Mouse (Mus musculus) kidney, adult 2 months (tissue): ENCODE measurements around the gene Tmem106a. TPM values are rescaled to one million over a fixed set of nuclear protein-coding genes. Genes with fewer than 3 reads are reported as not detected.
"Not testable (repeated sequence)": the region's sequence is repeated elsewhere in the genome, so short reads cannot be mapped to it uniquely, and the experiment has no call there.

ENCODE experiments used
- DNase-seq: peaks from one replicate; pipeline ENCODE4 v3.0.0; 2021
- H3K27ac ChIP-seq: fragments of 200-500 bp; 2 replicates; pipeline ENCODE4 v1.5.1; 2012; ENCODE audit warnings: low read depth, low read length, control low read depth, inconsistent platforms; ENCODE audit not compliant: insufficient read depth
- H3K27me3 ChIP-seq: fragments of 200-500 bp; replicated peaks from 2 replicates; pipeline ENCODE4 v1.6.1; 2012; ENCODE audit warnings: mild to moderate bottlenecking, moderate library complexity, low read length, inconsistent platforms; ENCODE audit not compliant: control insufficient read depth, insufficient read depth
- H3K36me3 ChIP-seq: fragments of 200-500 bp; 2 replicates; pipeline ENCODE4 v1.6.1; 2012; ENCODE audit warnings: mild to moderate bottlenecking, moderate library complexity, low read length, inconsistent platforms; ENCODE audit not compliant: control insufficient read depth, insufficient read depth
- H3K4me1 ChIP-seq: fragments of 200-500 bp; 2 replicates; pipeline ENCODE4 v1.6.1; 2011; ENCODE audit warnings: low read length; ENCODE audit not compliant: control insufficient read depth, insufficient read depth
- H3K4me3 ChIP-seq: fragments of 200-500 bp; 2 replicates; pipeline ENCODE4 v1.5.1; 2011; ENCODE audit warnings: mild to moderate bottlenecking, low read depth, low read length, control low read depth; ENCODE audit not compliant: insufficient read depth
- CTCF ChIP-seq: fragments of 200-500 bp; conservative IDR thresholded peaks from 2 replicates; pipeline ENCODE4 v1.5.1; 2011; ENCODE audit warnings: low read depth, mild to moderate bottlenecking, control low read depth, low read length, moderate library complexity, mixed read lengths; ENCODE audit not compliant: insufficient read depth, insufficient read length
- POLR2A ChIP-seq: fragments of 200-500 bp; IDR thresholded peaks from one replicate; pipeline ENCODE4 v1.6.1; 2011; ENCODE audit warnings: low read depth, low read length, control low read depth
- WGBS: fragments of 180-500 bp; shearing (Covaris S2); methylation state at CpG from one replicate; pipeline ENCODE4 v1.1.7; 2018; 5-methylcytosine and 5-hydroxymethylcytosine counted together
- polyA plus RNA-seq: library from polyadenylated mRNA; depleted of rRNA; stranded (reverse); fragments of >200 nt; gene quantifications from 2 replicates; pipeline ENCODE4 v1.2.3, GENCODE M21; 2012

Gene Tmem106a
- polyA plus RNA-seq, 1 experiment: 392 TPM

- H3K36me3 ChIP-seq: no peaks in the 10 kb centered on the region
- H3K4me3 ChIP-seq: peak overlapping the region; percentile 53
- no peak for DNase-seq
- TF ChIP-seq CTCF (no peak), POLR2A (no peak)
- peak overlapping the region; percentile 96; the same call in 1 of the 2 replicates for H3K27ac ChIP-seq
- no peaks in the 10 kb centered on the region for H3K4me1 ChIP-seq
- H3K27me3 ChIP-seq: no peaks in the 10 kb centered on the region
- WGBS: 4% methylated on average over 8 of the region's 8 CpGs
Observed at GRCm38 (mm10) chr11:101626649-101626994, 44.6 kb downstream of the Tmem106a start.

DNA sequence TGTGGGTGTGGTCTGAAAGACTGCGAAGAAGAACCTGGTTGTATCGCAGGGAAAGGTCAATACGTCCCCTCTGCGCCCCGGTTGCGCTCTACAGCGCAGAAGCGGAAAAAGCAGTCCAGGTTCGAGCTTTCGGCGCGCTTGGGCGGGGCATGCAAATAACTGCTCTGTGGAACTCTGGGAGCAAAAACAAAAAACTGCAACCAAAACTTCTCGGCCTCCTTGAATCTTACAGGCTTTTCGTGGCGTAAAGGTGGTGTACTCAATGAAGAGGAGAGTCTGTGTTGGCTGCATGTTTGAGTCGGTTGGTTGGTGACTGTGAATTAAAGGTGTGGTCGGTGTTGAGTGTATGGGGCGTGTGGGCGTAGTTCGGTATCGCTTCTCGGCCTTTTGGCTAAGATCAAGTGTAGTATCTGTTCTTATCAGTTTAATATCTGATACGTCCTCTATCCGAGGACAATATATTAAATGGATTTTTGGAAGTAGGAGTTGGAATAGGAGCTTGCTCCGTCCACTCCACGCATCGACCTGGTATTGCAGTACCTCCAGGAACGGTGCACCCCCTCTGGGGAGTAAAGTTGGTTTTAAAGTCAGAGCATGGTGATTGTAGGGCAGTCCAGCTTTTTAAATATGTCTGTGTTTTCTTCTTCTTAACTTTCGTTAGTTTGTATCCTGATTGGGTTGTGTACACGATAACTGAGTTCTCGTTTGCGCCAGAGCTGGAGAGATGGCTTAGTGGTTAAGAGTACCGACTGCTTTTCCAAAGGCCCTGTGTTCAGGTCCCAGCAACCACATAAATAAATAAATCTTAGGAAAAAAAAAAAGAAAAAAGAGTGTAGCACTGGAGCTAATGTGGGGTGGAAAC, 45.2 kb downstream of the Tmem106a start, which contains the start of gene Rdm1:
Rdm1 (plus strand) TSS at position 201 of the 862 bp plus-strand sequence.
- Histone ChIP-seq H3K4me1 (no peaks in the 10 kb centered on the region), H3K36me3 (no peaks in the 10 kb centered on the region), H3K4me3 (peak within 1 kb of the TSS; percentile 64), H3K27me3 (no peaks in the 10 kb centered on the region), H3K27ac (peak within 1 kb of the TSS; percentile 96)
- peak; percentile 91 for DNase-seq
- WGBS: under 1% methylated on average over 34 of the region's 34 CpGs
- TF ChIP-seq CTCF: no peak
- TF ChIP-seq POLR2A: no peak

DNA sequence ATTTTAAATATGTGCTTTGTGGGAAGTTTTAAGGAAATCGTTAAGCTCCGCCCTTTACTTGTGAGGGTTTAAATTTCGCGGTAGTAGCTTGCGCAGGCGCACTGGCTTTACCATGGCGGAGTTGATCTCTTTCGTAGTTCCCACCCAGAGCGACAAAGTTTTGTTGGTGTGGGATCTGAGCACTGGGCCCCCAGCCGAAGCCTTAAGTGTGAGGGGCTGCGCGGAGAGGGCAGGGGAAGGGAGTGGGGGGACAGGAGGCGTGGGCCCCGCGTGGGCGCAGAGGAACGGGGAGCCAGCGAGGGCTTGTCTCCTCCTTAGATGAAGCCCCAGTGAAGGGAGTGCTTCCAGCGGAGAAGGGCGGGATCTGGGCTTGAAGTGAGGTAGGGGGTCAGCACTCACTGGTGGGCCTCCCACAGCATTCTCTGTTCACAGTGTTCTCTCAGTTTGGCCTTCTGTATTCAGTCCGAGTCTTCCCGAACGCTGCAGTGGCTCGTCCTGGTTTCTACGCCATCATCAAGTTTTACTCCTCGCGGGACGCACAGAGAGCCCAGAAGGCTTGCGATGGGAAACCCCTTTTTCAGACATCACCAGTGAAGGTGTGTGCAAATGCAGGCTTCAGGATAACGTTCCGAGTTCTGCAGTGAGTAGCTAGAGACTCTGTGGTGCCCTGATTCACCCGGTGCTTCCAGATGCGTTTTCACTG, 46.0 kb downstream of the Tmem106a start:
- H3K4me1 ChIP-seq: no peaks in the 10 kb centered on the region
- H3K27ac ChIP-seq: peak overlapping the region; percentile 44
- H3K4me3 ChIP-seq: peak overlapping the region; percentile 64
- peak; percentile 89 for DNase-seq
- H3K36me3 ChIP-seq: no peaks in the 10 kb centered on the region
- under 1% methylated on average over 33 of the region's 33 CpGs for WGBS
- no peaks in the 10 kb centered on the region for H3K27me3 ChIP-seq
- TF ChIP-seq POLR2A (no peak), CTCF (no peak)

DNA sequence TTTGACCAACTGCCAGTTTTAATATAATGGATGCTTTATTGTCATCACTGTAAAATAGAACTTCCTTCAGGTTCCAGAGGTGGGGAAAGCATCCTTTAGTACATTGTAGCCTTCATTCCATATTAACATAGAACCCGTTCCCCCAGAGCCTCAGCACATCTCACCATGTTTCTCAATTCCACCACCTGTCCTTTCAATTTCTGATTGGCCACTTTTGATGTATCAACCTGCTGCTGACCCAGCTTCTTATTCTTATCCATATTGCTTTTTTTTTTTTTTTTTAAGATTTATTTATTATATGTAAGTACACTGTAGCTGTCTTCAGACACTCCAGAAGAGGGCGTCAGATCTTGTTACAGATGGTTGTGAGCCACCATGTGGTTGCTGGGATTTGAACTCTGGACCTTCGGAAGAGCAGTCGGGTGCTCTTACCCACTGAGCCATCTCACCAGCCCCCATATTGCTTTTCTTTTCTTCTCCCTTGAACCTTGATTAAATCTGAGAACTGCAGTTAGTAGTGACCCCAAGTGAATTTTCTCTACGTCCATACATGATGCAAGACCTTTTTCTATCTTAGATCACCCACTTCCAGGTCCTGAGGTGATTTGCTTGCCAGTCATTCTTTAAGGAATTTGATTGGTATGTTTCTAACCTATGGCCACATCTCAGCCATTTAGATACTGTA, 46.8 kb downstream of the Tmem106a start:
- 61% methylated on average over 5 of the region's 5 CpGs for WGBS
- not testable (repeated sequence) for H3K27me3 ChIP-seq, H3K4me3 ChIP-seq, H3K27ac ChIP-seq, H3K4me1 ChIP-seq, DNase-seq, H3K36me3 ChIP-seq

DNA sequence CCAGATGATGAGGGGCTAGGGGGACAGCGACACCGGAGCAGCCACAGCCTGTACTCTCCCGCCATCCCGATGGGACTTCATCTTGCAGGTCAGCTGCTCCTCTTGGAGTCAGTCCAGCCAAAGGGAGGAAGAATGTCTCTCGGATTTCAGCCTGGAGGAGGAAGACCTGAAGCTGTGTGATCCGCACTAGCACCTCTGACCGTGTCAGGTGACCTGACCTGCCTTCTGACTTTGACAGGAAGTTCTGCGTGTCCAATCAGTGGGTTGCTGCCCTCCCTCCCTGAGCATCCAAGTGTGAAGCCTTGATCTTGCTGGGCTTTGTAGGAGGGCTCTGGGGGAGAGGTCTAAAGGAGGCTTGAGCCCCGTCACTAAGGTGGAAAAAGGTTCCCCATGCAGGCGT, 53.6 kb downstream of the Tmem106a start:
- DNase-seq: peak; percentile 76
- H3K4me1 ChIP-seq: no peaks in the 10 kb centered on the region
- no peak overlapping the region for H3K27ac ChIP-seq
- H3K36me3 ChIP-seq: no peaks in the 10 kb centered on the region
- no peak overlapping the region for H3K4me3 ChIP-seq
- 47% methylated on average over 10 of the region's 10 CpGs for WGBS
- no peak for TF ChIP-seq POLR2A
- no peak for TF ChIP-seq CTCF
- no peaks in the 10 kb centered on the region for H3K27me3 ChIP-seq

- TF ChIP-seq POLR2A (no peak), CTCF (no peak)
- H3K27me3 ChIP-seq: no peaks in the 10 kb centered on the region
- H3K4me1 ChIP-seq: no peaks in the 10 kb centered on the region
- WGBS: 95% methylated on average over 4 of the region's 4 CpGs
- no peaks in the 10 kb centered on the region for H3K36me3 ChIP-seq
- H3K27ac ChIP-seq: no peak overlapping the region
- H3K4me3 ChIP-seq: no peak overlapping the region
- DNase-seq: no peak
Observed at GRCm38 (mm10) chr11:101639761-101640160, 57.7 kb downstream of the Tmem106a start.

GRCm38 (mm10) chr11:101640857-101641709, 59.0 kb downstream of the Tmem106a start:
- peak; percentile 86 for DNase-seq

More at GRCm38 (mm10) chr11:101640857-101641709, 59.0 kb downstream of the Tmem106a start:
- Histone ChIP-seq H3K27ac (peak overlapping the region; percentile 93), H3K4me3 (peak overlapping the region; percentile 44)
- not testable (repeated sequence) for H3K27me3 ChIP-seq, H3K36me3 ChIP-seq, H3K4me1 ChIP-seq
- WGBS: 5% methylated on average over 53 of the region's 53 CpGs
